Mouse (Mus musculus) thymus, postnatal 36 days (tissue): ENCODE measurements around the gene Osbpl2.

Experiments
- DNase-seq, 2 experiments: peaks; one replicate each; pipeline ENCODE4 v3.0.0; 2022; ENCODE audit warnings: mixed read lengths in 2 of 2

The Osbpl2 gene

GRCm38 (mm10) chr2:180166869-180167268, 47.8 kb downstream of the Osbpl2 start:
- no peak for DNase-seq

- DNase-seq, result no peak
Observed at GRCm38 (mm10) chr2:180170151-180170805, 51.2 kb downstream of the Osbpl2 start.

- DNase-seq, result peak; percentile 97 to 98
Observed at GRCm38 (mm10) chr2:180170806-180171521, 51.9 kb downstream of the Osbpl2 start, which contains the start of gene Adrm1. Gene Adrm1, plus strand, starts transcription at chr2:180171485.

GRCm38 (mm10) chr2:180171522-180172070, 52.5 kb downstream of the Osbpl2 start:
- DNase-seq, result no peak

- DNase-seq, result no peak
Observed at GRCm38 (mm10) chr2:180172152-180172551, 53.0 kb downstream of the Osbpl2 start.

- DNase-seq, result no peak
Observed at GRCm38 (mm10) chr2:180173163-180173562, 54.1 kb downstream of the Osbpl2 start.

GRCm38 (mm10) chr2:180173711-180174110, 54.6 kb downstream of the Osbpl2 start:
- DNase-seq, result peak in 1 of 2 experiments; percentile 8

GRCm38 (mm10) chr2:180174121-180174520, 55.0 kb downstream of the Osbpl2 start:
- DNase-seq, result peak in 1 of 2 experiments; percentile 5

- DNase-seq, result no peak
Observed at GRCm38 (mm10) chr2:180175725-180176124, 56.6 kb downstream of the Osbpl2 start.

- peak in 1 of 2 experiments; percentile 1 for DNase-seq
Observed at GRCm38 (mm10) chr2:180181542-180181941, 62.4 kb downstream of the Osbpl2 start.

- peak in 1 of 2 experiments; percentile 5 for DNase-seq
Observed at GRCm38 (mm10) chr2:180184011-180184751, 65.1 kb downstream of the Osbpl2 start.

- no peak for DNase-seq
Observed at GRCm38 (mm10) chr2:180184752-180185109, 65.6 kb downstream of the Osbpl2 start.

- DNase-seq, result peak in 1 of 2 experiments; percentile 5
Observed at GRCm38 (mm10) chr2:180185686-180186085, 66.6 kb downstream of the Osbpl2 start.

GRCm38 (mm10) chr2:180187362-180187761, 68.3 kb downstream of the Osbpl2 start:
- peak in 1 of 2 experiments; percentile 2 for DNase-seq

GRCm38 (mm10) chr2:180196610-180197322, 77.7 kb downstream of the Osbpl2 start:
- DNase-seq, result no peak

GRCm38 (mm10) chr2:180197323-180198037, 78.4 kb downstream of the Osbpl2 start:
- DNase-seq, result no peak

GRCm38 (mm10) chr2:180198782-180199181, 79.7 kb downstream of the Osbpl2 start:
- DNase-seq, result no peak

- DNase-seq, result no peak
Observed at GRCm38 (mm10) chr2:180200681-180201080, 81.6 kb downstream of the Osbpl2 start.

GRCm38 (mm10) chr2:180201303-180201702, 82.2 kb downstream of the Osbpl2 start:
- no peak for DNase-seq

- DNase-seq, result no peak
Observed at GRCm38 (mm10) chr2:180202263-180202662, 83.2 kb downstream of the Osbpl2 start.

GRCm38 (mm10) chr2:180202805-180203204, 83.7 kb downstream of the Osbpl2 start:
- no peak for DNase-seq

GRCm38 (mm10) chr2:180204501-180204900, 85.4 kb downstream of the Osbpl2 start:
- DNase-seq, result no peak
